Mouse (Mus musculus): ENCODE data around the gene Abcc10.

Gene Abcc10

GRCm38 (mm10) chr17:46327906-46328534 lies at the start of gene Abcc10:
Gene Abcc10 (minus strand): TSS chr17:46328352.
- DNase-seq (ENCODE audit: low spot score) = peak; percentile 79

DNA sequence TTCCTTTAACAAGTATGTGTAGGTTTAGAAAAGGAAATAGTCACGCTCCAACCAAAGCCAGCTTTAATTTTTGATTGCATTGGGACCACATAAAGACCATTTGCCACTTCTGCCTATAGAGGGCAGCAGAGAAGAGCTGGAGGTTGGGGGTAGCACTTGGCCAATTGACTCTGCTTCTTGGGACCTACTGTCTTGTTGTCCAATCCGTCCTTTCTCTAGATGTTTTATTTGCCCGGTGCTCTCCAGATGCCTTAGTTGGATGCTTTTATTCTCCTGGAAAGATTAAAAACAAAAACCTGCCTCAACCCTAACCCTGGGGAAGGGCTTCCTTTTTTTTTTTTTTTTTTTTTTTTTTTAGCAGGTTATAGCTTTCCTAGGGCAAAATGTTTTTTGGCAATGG lies 43.6 kb upstream of the Abcc10 start:
- no peak for DNase-seq (ENCODE audit: low spot score)

DNA sequence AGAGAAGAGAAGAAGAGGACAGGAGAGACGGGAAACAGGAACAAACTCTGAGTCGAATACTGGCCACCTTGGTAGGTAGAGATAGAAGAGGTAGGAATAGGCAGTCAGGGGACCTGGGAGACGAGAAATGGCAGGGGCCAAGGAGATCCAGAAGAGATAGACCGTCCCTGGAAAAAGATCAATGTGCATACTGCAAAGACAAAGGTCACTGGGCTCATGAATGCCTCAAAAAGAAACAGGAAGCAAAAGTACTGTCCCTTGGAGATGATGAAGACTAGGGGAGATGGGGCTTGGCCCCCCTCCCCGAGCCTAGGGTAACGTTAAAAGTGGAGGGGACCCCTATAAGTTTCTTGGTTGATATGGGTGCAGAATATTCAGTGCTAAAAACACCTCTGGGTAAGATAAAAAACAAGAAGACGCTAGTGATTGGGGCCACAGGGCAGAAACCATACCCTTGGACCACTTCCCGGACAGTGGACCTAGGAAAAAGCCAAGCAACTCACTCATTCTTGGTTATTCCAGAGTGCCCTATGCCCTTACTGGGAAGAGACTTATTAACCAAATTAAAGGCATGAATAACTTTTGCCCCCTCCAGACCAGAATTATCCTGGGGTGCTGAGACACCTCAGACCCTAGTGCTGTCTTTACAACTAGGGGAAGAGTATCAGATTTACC lies 23.0 kb upstream of the Abcc10 start:
- no peak for DNase-seq (ENCODE audit: low spot score)

DNA sequence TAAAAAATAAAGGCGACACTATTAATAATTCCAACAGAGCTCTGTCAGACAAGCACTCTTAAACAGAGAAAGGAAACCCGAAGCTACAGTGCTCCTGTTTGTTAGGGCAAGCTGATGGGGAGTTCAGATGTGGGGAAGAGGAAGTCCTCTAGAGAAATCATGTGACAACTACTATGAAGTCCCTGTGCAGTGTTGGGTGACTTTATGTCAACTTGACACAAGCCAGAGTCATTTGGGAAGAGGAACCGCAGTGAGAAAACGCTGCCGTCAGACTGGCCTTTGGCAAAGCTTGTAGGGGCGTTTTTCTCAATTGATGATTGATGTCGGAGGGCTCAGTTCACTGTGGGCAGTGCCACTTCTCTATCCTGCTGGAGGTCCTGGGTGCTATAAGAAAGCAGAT lies 13.1 kb upstream of the Abcc10 start:
- DNase-seq (ENCODE audit: low spot score) = no peak

- no peak for DNase-seq (ENCODE audit: low spot score)
Observed at GRCm38 (mm10) chr17:46336475-46336874, 8.3 kb upstream of the Abcc10 start.

DNA sequence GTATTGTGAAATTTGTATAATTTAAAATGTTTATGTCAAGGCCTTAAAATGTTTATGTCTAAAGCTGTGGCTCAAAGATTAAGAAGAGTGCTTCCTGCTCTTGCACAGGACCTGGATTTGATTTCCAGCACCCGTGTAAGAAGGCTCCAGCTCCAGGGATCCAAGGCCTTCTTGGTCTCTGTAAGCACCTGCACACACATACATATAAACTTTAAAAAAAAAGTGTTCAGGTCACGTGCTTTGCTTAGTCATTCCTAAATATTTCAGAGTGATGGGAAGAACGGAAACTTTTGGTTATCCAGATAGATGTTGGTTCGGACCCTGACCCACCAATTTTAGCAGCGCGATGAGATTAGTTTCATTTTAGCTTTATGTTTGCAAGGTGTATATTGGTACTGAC lies 571 bp upstream of the Abcc10 start:
- no peak for DNase-seq (ENCODE audit: low spot score)

DNA sequence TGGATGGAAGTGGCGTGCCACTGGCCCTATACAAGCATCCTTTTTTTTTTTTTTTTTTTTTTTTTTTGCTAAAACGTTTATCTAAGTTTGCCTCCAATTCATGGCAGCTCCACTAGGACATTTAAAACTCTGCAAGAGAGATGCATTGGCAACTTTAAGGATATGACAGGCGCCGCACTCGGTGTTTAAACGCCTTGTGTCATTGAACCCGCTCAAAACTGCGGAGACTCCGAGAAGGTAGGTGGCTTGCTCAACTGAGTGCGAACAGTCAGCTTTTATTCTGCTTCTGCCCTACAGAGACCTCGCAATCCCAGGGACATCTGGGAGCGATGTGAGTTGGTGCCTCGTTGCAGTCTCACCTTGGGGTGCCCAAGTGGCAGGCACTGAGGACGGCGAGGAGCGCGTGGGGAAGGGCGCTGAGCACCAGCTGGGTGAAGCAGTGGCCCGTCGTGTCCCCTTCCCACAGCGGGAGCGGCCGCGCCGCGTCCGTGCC lies 693 bp downstream of the Abcc10 start:
- DNase-seq (ENCODE audit: low spot score) = no peak

DNA sequence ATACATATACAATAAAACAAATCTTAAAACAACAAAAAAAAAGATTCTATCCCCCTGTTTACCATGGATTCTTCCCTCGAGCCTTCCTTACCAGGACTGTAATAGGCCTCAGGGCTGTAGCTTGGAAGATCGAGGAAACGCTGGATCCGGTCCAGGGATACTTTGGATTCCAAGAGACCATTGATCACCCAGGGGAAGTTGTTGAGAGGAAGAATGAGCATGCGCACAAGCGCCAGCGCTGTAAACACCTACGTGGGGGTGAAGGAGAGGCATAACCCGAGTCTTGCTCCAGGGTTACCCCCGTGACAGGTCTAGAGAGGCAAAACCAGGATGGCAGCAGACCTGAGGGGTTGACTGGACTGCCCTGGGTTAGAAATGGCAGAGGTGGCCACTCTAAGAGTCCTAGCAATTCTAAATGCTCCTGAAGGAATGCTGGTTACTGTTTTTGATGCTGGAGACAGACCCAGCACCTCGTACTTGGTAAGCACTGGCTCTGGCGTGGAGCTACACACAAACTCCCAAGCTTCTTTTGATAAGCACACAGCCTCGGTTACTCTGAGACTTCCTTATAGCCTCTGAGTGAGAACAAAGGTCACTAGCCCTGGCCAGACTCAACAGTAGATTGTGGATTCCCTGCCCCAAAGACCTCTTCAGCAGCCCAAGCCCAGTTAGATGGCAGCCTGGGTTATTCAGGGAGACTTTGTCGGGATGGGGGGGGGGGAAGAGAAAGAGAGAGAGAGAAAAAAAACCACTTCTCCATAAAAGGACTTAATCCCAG lies 5.9 kb downstream of the Abcc10 start:
- no peak for DNase-seq (ENCODE audit: low spot score)

DNA sequence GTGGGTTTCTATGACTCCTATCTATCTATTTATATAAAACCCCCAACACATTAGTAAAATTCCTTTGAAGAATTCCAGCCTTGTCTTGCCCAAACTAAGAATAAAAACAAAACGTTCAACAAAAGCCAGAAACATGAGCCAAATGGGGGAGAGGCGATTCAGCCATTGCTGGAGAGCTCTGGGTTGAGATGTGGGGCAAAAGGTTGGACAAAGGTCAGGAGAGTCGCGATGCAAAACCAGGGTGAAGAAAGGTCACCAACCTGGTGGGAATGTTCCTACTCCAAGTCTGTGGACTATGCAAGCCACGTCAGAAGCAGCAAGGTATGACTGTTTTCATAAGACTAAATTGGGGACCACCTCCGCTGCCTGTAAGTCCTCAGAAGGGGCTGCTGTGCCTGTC lies 7.7 kb downstream of the Abcc10 start:
- DNase-seq (ENCODE audit: low spot score) = no peak

GRCm38 (mm10) chr17:46315813-46316212 lies 12.3 kb downstream of the Abcc10 start:
- no peak for DNase-seq (ENCODE audit: low spot score)

- DNase-seq (ENCODE audit: low spot score) = no peak
Observed at GRCm38 (mm10) chr17:46313135-46313715, 14.9 kb downstream of the Abcc10 start.

GRCm38 (mm10) chr17:46310515-46310914 lies 17.6 kb downstream of the Abcc10 start:
- no peak for DNase-seq (ENCODE audit: low spot score)

- DNase-seq (ENCODE audit: low spot score) = no peak
Observed at GRCm38 (mm10) chr17:46309835-46310234, 18.3 kb downstream of the Abcc10 start.

- DNase-seq (ENCODE audit: low spot score) = no peak
Observed at GRCm38 (mm10) chr17:46306956-46307355, 21.2 kb downstream of the Abcc10 start.

DNA sequence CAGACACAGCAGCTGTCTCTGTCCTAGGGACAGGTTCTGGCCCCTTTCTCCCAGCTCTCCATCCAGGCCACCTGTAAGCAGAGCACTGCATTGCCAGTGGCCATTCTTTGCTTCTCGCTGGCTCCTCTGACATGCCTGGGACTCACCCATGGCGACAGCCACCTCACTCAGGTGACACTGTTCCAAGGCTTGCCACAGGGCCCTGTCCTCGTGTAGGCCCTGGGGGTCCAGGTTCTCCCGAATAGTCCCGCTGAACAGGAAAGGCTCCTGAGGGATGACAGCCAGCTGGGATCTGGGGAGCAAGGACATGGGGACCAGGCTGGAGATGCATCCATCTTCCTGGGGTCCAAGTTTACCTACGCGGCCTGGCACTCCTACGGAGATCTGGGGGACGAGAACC lies 24.0 kb downstream of the Abcc10 start:
- DNase-seq (ENCODE audit: low spot score) = no peak

- DNase-seq (ENCODE audit: low spot score) = no peak
Observed at GRCm38 (mm10) chr17:46301892-46302291, 26.3 kb downstream of the Abcc10 start.

DNA sequence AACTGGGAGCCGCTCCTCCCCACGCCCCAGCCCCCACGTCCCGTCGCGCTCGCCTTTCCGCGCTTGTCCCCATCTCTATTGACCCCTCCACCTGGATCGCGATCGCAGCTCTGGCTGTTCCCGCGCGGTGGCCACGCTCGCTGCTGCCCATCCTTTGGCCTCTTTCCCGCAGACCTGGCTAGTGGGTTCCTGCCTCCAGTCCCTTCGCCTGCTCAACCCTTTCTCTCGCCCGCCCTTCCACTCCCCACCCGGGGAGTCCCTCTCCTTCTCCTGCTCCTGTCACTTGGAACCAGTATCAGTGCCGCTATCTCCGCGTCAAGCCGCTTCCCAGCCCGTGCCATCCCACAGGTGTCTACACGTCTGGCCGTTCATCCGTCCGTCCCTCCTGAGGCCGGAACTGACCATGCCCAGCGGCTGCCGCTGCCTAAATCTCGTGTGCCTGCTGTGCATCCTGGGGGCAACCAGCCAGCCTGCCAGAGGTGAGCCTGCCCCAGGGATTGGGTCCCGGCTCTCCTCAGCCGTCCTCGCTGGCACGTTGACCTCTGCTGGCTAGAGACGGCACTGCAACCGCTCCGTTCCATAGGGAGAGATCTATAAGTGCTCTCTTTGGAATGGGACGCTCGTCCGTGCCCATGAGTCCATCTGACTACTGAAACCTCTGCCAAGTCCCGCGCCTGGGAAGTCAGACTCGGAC lies 29.8 kb downstream of the Abcc10 start:
- peak; percentile 76 for DNase-seq (ENCODE audit: low spot score)

GRCm38 (mm10) chr17:46297364-46298219 lies 30.6 kb downstream of the Abcc10 start, which contains the start of gene Dlk2:
Gene Dlk2 (plus strand): TSS chr17:46297421.
- DNase-seq (ENCODE audit: low spot score) = no peak

- no peak for DNase-seq (ENCODE audit: low spot score)
Observed at GRCm38 (mm10) chr17:46297028-46297363, 31.2 kb downstream of the Abcc10 start.

- no peak for DNase-seq (ENCODE audit: low spot score)
Observed at GRCm38 (mm10) chr17:46296601-46297000, 31.6 kb downstream of the Abcc10 start.

DNA sequence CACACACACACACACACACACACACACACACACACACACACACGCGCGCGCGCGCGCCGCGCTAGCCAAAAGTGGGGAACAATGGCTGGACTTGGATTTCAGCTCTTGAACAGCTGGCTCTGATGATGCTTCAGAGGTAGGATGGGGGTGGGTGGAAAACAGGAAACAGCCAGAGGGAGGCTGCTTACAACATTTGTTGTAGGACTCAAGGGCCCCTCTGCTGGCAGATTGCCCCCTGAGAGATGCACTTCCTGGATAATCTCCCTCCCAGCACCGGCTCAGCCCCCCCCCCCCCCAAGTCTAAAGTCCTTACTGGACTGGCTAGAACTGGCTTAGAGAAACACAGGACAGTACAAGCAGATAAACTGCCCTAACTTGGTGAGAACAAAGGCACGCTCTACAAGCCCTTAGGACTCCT lies 40.5 kb downstream of the Abcc10 start:
- no peak for DNase-seq (ENCODE audit: low spot score)
